Mouse (Mus musculus) megakaryocyte progenitor cell, adult 5-6 weeks (primary cell): Measurements from ENCODE around the gene Rfx4. TPM values are rescaled to one million over a fixed set of nuclear protein-coding genes. Genes with fewer than 3 reads are reported as not detected.

Source experiments
- ATAC-seq: replicated peaks from 2 replicates; pipeline ENCODE4 v1.8.0; 2016; ENCODE audit warnings: mild to moderate bottlenecking, moderate TSS enrichment, inconsistent platforms; ENCODE audit not compliant: poor library complexity
- total RNA-seq, 2 experiments: library from RNA; stranded (forward) in 1 of 2; stranded (reverse) in 1 of 2; fragments of 157-497, 149-512 nt in 1 of 2; fragments of 200-1000 nt in 1 of 2; gene quantifications; 2 replicates each; pipeline versions ENCODE4 v1.2.3 to v1.2.4; 2015 to 2017

The Rfx4 gene
- total RNA-seq, 2 experiments from 2014 or later: not detected

DNA sequence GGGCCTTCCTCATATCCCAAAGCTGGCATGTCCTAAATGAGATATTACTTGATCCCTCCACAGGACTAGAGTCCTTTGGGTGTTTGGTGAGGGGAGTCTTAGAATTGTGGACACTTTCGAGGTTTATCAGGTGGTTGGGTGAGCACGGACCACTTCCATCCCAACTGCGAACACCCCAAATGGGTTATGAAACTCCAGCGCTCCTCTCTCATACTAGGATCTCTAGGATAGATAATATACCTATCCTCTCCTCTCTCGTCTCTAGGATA lies 2.3 kb downstream of the Rfx4 start:
- no peak for ATAC-seq

GRCm38 (mm10) chr10:84758483-84759431 lies 2.9 kb downstream of the Rfx4 start:
- no peak for ATAC-seq

GRCm38 (mm10) chr10:84759511-84760117 lies 3.8 kb downstream of the Rfx4 start:
- no peak for ATAC-seq

DNA sequence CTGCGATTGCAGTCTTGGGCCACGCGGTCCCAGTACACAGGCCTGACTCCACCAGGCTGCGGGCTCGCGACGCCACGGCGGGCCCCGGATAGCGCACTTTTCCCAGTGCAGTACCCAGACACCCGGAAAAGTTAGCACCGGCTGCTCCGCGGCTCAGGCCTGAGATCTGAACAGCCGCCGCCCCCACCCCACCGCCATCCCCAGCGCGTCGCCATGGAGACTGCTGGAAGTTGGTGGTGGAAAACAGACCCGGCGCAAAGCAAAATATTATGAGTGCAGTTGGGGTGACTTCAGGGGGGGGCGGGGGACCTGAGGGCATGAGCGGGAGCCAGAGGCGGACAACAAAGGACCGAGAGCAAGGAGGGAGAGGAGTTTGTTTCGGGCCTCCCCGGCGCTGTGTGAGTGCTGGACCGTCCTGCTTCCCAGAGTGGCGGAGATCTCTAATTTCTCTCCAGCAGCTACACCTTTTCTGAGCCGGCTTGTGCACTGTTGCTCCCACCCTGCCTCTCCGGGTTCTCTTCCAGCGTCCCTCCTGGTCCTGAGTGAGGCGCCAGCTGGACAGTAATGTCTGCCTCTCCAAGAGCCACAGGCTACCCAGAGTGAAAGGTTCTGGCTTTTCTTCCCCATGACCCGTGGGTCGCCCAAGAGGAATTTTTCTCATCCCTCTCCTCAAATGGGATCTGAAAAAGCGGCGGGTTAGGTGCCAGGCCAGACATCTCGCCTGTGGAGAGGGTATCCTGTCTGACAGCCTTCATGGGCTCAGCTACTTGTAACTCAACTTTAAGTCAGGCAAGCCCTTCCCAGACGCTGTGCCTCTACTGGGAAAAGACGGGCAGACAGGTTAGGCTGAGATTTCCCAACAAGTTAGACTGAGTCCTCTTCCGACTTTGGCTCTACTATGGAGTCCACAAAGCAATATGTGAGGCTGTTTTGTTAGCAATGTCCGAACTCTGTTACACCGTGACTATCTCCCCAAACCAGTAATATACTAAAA lies 4.6 kb downstream of the Rfx4 start:
- no peak for ATAC-seq

GRCm38 (mm10) chr10:84768766-84769165 lies 12.9 kb downstream of the Rfx4 start:
- ATAC-seq: no peak

DNA sequence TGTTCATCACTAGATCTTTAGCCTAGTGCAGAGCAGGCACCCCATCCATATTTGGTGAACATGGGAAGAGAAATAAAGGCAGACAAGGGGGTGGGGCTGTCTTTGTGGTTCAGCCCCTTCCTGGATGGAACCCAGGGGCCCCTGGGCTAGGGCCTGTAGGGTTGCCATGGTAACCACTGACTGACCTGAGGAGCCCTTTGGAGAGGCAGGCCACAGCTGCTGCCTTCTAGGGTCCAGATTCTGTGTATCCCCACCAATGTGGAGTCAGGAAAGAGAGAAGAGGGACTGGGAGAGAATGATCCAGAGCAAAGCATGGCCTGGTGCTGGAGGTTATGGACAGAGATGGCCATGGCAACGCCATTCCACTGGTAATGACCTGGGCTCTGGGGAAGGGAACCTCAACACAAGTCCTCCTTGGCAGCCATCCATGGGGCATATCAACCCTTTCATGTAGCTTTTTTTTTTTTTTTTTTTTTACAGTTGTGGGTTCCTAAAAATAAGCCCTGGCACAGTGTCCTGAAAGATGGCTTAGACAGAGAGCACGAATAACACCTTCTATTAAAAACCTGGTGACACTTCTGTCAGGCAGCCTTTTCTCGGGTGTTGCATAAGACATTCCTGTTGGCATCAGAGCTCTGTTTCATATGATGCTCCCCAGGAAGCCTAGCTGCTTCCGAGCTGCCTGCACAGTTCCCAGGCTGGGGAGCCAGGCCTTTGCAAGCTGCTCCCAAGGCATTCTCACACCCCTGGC lies 16.7 kb downstream of the Rfx4 start:
- no peak for ATAC-seq

- ATAC-seq: no peak
These were observed 18.0 kb downstream of the Rfx4 start for GRCm38 (mm10) chr10:84773889-84774288.

DNA sequence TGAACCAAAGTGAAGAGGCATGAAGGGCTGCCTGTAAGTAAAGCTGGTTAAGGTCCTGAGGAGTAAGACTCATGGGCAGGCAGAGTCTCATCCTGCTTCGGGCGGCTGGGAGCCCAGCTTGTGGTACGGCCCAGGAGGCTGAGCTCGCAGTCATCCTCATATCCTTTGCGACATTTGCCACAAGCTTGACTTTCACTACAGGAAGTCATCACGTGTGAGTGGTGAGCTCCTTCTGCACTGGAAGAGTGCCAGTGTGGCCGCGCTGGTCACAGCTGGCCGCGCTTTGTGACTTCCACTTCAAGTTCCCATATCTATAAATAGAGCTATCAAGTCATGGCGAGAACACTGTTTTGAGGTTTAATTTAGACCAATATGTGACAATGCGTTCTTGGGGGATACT lies 18.7 kb downstream of the Rfx4 start:
- ATAC-seq: peak; percentile 88

GRCm38 (mm10) chr10:84777109-84777508 lies 21.2 kb downstream of the Rfx4 start:
- no peak for ATAC-seq

DNA sequence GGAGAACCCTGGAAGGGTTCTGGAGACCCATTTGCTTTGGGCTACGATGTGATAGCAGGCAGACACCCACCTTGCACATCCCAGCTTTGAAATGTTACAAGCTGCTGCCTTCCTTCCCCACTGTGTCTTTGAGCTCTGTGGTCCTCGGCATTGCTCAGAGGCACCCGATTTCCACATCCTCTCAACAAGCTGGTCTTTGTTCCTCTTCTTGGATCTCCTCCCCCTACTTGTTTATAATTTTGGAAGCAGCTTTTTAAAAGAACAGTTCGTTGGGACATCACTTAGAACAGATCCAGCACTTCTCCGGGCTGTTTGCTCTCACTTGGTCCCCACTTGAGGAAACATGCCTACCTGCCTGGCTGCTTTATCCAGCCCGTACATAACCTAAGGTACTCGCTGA lies 22.1 kb downstream of the Rfx4 start:
- peak; percentile 69 for ATAC-seq

GRCm38 (mm10) chr10:84780828-84781227 lies 25.0 kb downstream of the Rfx4 start:
- ATAC-seq: no peak

GRCm38 (mm10) chr10:84785339-84785738 lies 29.5 kb downstream of the Rfx4 start:
- ATAC-seq: peak; percentile 57

- peak; percentile 64 for ATAC-seq
These were observed 34.5 kb downstream of the Rfx4 start for GRCm38 (mm10) chr10:84790323-84790722.

- no peak for ATAC-seq
These were observed 35.3 kb downstream of the Rfx4 start for GRCm38 (mm10) chr10:84791181-84791580.

GRCm38 (mm10) chr10:84801521-84801920 lies 45.7 kb downstream of the Rfx4 start:
- ATAC-seq: peak; percentile 34; the same call in 1 of the 2 replicates

- no peak for ATAC-seq
These were observed 47.5 kb downstream of the Rfx4 start for GRCm38 (mm10) chr10:84803216-84803844.

DNA sequence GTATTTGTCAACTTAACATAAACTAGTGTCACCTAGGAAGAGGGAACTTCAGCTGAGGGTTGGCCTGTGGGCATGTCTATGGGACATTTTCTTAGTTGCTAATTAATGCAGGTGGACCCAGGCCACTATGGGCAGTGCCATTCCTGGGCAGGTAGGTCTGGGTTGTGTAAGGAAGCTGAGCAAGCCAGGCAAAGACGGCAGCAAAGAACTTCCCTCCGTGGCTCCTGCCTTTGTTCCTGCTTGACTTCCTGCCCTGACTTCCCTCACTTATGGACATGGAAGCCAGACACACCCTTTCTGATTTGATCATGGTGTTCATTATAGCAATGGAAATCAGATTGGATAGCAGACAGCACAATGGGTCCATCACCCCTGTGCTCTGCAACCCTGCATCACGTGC lies 49.7 kb downstream of the Rfx4 start:
- ATAC-seq: no peak

- no peak for ATAC-seq
These were observed 51.3 kb downstream of the Rfx4 start for GRCm38 (mm10) chr10:84807206-84807605.

GRCm38 (mm10) chr10:84810030-84810849 lies 54.4 kb downstream of the Rfx4 start:
- ATAC-seq: no peak
